Mouse (Mus musculus): Measurements from ENCODE around the gene Plekha5. TPM values are rescaled to one million over a fixed set of nuclear protein-coding genes. Genes with fewer than 3 reads are reported as not detected.

The Plekha5 gene
- polyA plus RNA-seq, 1 experiment from 2014 or later = 35.5 TPM

DNA sequence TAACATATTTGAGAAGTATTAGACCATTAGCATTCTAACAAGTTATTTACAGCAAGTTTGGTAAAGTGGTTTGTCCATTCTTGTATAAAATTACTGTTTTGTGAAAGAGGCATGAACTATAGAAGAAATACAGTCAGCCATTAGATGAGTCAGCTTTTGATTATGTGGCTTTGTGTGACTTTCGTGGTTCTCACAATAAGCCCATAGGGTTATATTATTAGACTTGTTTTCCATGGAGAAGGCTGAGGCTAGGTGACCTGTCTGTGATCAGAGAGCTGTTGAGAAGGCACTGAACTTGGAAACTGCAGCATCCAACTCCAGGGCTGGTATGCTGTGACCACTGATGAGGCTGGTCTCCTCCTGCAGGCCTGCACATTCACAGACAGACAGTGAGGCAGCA is 88.2 kb downstream of the Plekha5 start:
- no peak overlapping the region for H3K4me3 ChIP-seq (ENCODE audit: low read length)
- H3K27ac ChIP-seq (ENCODE audit: low read length) = no peak overlapping the region
- 82% methylated on average over 1 of the region's 1 CpGs for WGBS
- no peak for ATAC-seq (ENCODE audit: low read depth)
- H3K27me3 ChIP-seq (ENCODE audit: control insufficient read depth, insufficient read depth, low read depth, low read length) = no peaks in the 10 kb centered on the region
- H3K4me2 ChIP-seq (ENCODE audit: low read depth, low read length) = no peak overlapping the region
- no peak overlapping the region for H3K9ac ChIP-seq (ENCODE audit: low read length)
- peaks cover 16% of the 10 kb centered on the region for H3K4me1 ChIP-seq (replicated peaks; ENCODE audit: control insufficient read depth, insufficient read depth, low read length)
- no peaks in the 10 kb centered on the region for H3K36me3 ChIP-seq (ENCODE audit: control insufficient read depth, insufficient read depth, low read length)
- H3K9me3 ChIP-seq (ENCODE audit: control insufficient read depth, low read length) = no peaks in the 10 kb centered on the region

- no peak for ATAC-seq (ENCODE audit: low read depth)
- 57% methylated on average over 8 of the region's 8 CpGs for WGBS
- no peak overlapping the region for H3K4me3 ChIP-seq (ENCODE audit: low read length)
- no peak overlapping the region for H3K27ac ChIP-seq (ENCODE audit: low read length)
- H3K4me1 ChIP-seq (replicated peaks; ENCODE audit: control insufficient read depth, insufficient read depth, low read length) = peaks cover 16% of the 10 kb centered on the region
- H3K4me2 ChIP-seq (ENCODE audit: low read depth, low read length) = no peak overlapping the region
- no peaks in the 10 kb centered on the region for H3K36me3 ChIP-seq (ENCODE audit: control insufficient read depth, insufficient read depth, low read length)
- no peaks in the 10 kb centered on the region for H3K27me3 ChIP-seq (ENCODE audit: control insufficient read depth, insufficient read depth, low read depth, low read length)
- H3K9ac ChIP-seq (ENCODE audit: low read length) = no peak overlapping the region
- H3K9me3 ChIP-seq (ENCODE audit: control insufficient read depth, low read length) = no peaks in the 10 kb centered on the region
These were observed 88.6 kb downstream of the Plekha5 start for GRCm38 (mm10) chr6:140512427-140512826.

DNA sequence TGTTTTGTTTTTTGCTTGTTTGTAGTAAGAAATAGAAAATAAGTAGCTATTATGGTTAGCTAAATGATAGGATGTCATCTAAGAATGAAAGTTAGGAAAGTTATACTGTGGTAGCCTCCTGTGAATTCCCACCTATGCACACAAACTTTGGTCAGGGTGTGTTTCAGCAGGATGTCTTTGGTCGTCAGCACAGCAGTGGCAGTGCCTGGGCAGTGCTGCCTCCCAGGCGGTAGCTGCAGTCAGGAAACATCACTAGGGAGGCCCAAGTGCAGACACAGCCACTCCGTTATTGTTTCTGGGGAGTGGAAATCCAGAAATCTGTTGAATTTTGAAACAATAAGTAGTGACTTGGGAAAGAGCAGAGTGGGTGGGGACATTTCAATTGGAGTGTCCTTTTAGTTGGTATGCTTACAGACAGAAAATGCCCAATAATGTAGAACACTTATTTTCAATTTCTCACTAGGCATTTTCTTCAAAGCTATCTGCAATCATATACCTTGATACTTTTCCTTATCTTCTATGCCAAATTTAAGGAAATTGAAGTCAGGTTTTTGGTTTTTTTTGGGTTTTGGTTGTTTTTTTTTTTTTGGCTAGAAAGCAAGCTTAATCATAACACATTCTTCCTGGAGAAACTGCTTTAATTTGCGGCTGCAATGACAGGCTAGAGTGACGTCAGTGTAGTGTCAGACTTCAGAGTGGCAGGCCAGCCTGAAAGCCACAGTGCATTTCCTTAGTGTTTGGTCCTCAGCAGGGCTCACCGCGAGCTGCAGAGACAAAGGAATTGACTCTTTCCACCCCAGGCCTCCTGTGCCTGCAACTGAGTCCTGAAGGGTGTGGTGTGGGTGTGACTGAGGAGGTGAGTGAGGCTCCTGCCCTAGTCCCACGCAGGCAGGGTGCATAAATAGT is 90.6 kb downstream of the Plekha5 start:
- Histone ChIP-seq H3K9me3 (ENCODE audit: control insufficient read depth, low read length) (no peaks in the 10 kb centered on the region), H3K27ac (ENCODE audit: low read length) (peak overlapping the region; percentile 61), H3K4me1 (replicated peaks; ENCODE audit: control insufficient read depth, insufficient read depth, low read length) (peaks cover 14% of the 10 kb centered on the region), H3K4me2 (ENCODE audit: low read depth, low read length) (no peak overlapping the region), H3K4me3 (ENCODE audit: low read length) (no peak overlapping the region), H3K27me3 (ENCODE audit: control insufficient read depth, insufficient read depth, low read depth, low read length) (no peaks in the 10 kb centered on the region), H3K36me3 (ENCODE audit: control insufficient read depth, insufficient read depth, low read length) (no peaks in the 10 kb centered on the region), H3K9ac (ENCODE audit: low read length) (peak overlapping the region; percentile 49; the same call in 1 of the 2 replicates)
- peak; percentile 42; the same call in 1 of the 2 replicates for ATAC-seq (ENCODE audit: low read depth)
- WGBS = 16% methylated on average over 8 of the region's 8 CpGs

DNA sequence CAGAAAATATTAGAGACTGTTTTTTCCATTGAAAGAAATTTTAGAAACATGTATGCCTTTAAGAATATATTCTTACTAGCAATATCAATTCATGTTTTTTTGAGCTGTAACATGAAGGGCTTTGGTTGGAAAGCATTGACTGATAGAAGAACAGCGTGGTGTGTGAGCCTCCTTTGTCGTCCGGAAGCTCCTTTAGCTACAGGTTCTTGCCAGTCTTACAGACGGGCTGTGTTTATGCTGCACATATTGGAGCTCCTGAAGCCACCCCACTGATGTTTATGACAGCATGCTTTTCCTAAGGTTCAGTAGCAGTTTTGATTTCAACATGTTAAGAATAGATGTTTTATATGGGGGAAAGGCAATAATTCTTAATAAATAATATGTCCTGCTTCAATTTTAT is 91.7 kb downstream of the Plekha5 start:
- ATAC-seq (ENCODE audit: low read depth) = no peak
- Histone ChIP-seq H3K4me3 (ENCODE audit: low read length) (no peak overlapping the region), H3K27me3 (ENCODE audit: control insufficient read depth, insufficient read depth, low read depth, low read length) (no peaks in the 10 kb centered on the region), H3K36me3 (ENCODE audit: control insufficient read depth, insufficient read depth, low read length) (no peaks in the 10 kb centered on the region), H3K4me1 (replicated peaks; ENCODE audit: control insufficient read depth, insufficient read depth, low read length) (peaks cover 19% of the 10 kb centered on the region), H3K9ac (ENCODE audit: low read length) (no peak overlapping the region), H3K27ac (ENCODE audit: low read length) (no peak overlapping the region), H3K9me3 (ENCODE audit: control insufficient read depth, low read length) (no peaks in the 10 kb centered on the region), H3K4me2 (ENCODE audit: low read depth, low read length) (no peak overlapping the region)
- 66% methylated on average over 4 of the region's 4 CpGs for WGBS

DNA sequence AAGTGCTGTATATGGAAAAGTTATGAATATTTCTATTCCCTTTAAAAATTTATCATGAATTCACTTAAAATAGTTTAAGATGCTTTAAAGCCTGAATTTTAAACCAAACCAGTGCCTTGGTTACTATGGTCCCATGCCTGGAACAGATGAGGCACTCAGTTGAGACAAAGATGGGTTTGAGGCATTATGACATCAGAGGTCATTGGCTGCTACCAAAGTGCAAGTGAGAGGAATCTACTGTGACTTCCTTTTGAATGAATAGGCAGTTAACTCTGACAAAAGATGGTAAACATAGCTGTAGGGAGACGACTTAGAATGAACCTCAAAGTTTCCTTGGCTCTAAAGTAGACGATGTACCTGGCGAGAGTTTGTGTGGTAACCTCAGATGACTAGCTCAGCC is 92.3 kb downstream of the Plekha5 start:
- Histone ChIP-seq H3K27ac (ENCODE audit: low read length) (no peak overlapping the region), H3K4me1 (replicated peaks; ENCODE audit: control insufficient read depth, insufficient read depth, low read length) (peaks cover 19% of the 10 kb centered on the region), H3K36me3 (ENCODE audit: control insufficient read depth, insufficient read depth, low read length) (no peaks in the 10 kb centered on the region), H3K9ac (ENCODE audit: low read length) (no peak overlapping the region), H3K4me2 (ENCODE audit: low read depth, low read length) (no peak overlapping the region), H3K9me3 (ENCODE audit: control insufficient read depth, low read length) (no peaks in the 10 kb centered on the region), H3K27me3 (ENCODE audit: control insufficient read depth, insufficient read depth, low read depth, low read length) (no peaks in the 10 kb centered on the region), H3K4me3 (ENCODE audit: low read length) (no peak overlapping the region)
- 51% methylated on average over 3 of the region's 3 CpGs for WGBS
- ATAC-seq (ENCODE audit: low read depth) = no peak

- H3K4me3 ChIP-seq (ENCODE audit: low read length) = no peak overlapping the region
- H3K27ac ChIP-seq (ENCODE audit: low read length) = no peak overlapping the region
- no peak overlapping the region for H3K4me2 ChIP-seq (ENCODE audit: low read depth, low read length)
- H3K27me3 ChIP-seq (ENCODE audit: control insufficient read depth, insufficient read depth, low read depth, low read length) = no peaks in the 10 kb centered on the region
- H3K36me3 ChIP-seq (ENCODE audit: control insufficient read depth, insufficient read depth, low read length) = no peaks in the 10 kb centered on the region
- WGBS = 76% methylated on average over 1 of the region's 1 CpGs
- no peak overlapping the region for H3K9ac ChIP-seq (ENCODE audit: low read length)
- H3K9me3 ChIP-seq (ENCODE audit: control insufficient read depth, low read length) = no peaks in the 10 kb centered on the region
- peaks cover 22% of the 10 kb centered on the region for H3K4me1 ChIP-seq (replicated peaks; ENCODE audit: control insufficient read depth, insufficient read depth, low read length)
- no peak for ATAC-seq (ENCODE audit: low read depth)
These were observed 93.3 kb downstream of the Plekha5 start for GRCm38 (mm10) chr6:140517188-140517587.

- ATAC-seq (ENCODE audit: low read depth) = no peak
- WGBS = 50% methylated on average over 13 of the region's 13 CpGs
- peaks cover 22% of the 10 kb centered on the region for H3K4me1 ChIP-seq (replicated peaks; ENCODE audit: control insufficient read depth, insufficient read depth, low read length)
- H3K27ac ChIP-seq (ENCODE audit: low read length) = peak overlapping the region; percentile 52; the same call in 1 of the 2 replicates
- no peak overlapping the region for H3K4me2 ChIP-seq (ENCODE audit: low read depth, low read length)
- no peaks in the 10 kb centered on the region for H3K27me3 ChIP-seq (ENCODE audit: control insufficient read depth, insufficient read depth, low read depth, low read length)
- H3K9me3 ChIP-seq (ENCODE audit: control insufficient read depth, low read length) = no peaks in the 10 kb centered on the region
- no peak overlapping the region for H3K9ac ChIP-seq (ENCODE audit: low read length)
- no peak overlapping the region for H3K4me3 ChIP-seq (ENCODE audit: low read length)
- H3K36me3 ChIP-seq (ENCODE audit: control insufficient read depth, insufficient read depth, low read length) = no peaks in the 10 kb centered on the region
These were observed 95.2 kb downstream of the Plekha5 start for GRCm38 (mm10) chr6:140519019-140519418.

DNA sequence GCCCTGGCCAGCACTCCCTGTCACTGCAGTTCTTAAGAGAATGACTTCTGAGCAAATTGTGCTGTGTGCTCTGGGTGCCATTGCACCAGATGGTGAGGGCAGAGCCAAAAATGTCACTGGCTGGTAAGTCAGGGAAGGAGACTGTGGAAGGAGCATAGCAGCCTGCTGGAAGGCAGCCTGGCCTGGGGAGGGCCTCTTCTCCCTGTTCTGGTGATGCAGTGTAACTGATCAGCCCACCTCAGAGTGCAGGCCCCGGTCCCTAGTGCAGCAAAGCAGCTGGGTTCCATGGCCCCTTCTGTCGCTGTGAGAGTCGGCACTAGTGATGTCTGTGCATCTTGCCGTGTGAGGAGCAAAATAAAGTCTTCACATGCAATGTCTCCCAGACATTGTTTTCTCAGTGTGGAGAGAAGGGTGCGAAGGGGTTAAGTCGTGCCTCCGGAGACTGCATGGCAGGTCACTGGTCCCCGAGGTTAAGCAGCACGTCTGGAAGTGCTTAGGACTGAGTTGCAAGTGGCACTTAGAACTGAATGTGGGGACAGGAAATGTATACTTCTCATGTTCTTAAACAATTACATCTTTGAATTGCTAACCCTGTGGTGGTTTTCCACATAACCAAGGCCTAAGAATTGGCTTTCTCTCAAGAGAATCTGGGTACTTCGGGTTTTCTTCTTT is 95.8 kb downstream of the Plekha5 start:
- no peak overlapping the region for H3K4me2 ChIP-seq (ENCODE audit: low read depth, low read length)
- peaks cover 17% of the 10 kb centered on the region for H3K4me1 ChIP-seq (replicated peaks; ENCODE audit: control insufficient read depth, insufficient read depth, low read length)
- peak overlapping the region; percentile 52 for H3K27ac ChIP-seq (ENCODE audit: low read length)
- peak; percentile 70 for ATAC-seq (ENCODE audit: low read depth)
- no peaks in the 10 kb centered on the region for H3K36me3 ChIP-seq (ENCODE audit: control insufficient read depth, insufficient read depth, low read length)
- H3K9me3 ChIP-seq (ENCODE audit: control insufficient read depth, low read length) = no peaks in the 10 kb centered on the region
- H3K27me3 ChIP-seq (ENCODE audit: control insufficient read depth, insufficient read depth, low read depth, low read length) = no peaks in the 10 kb centered on the region
- WGBS = 36% methylated on average over 10 of the region's 10 CpGs
- no peak overlapping the region for H3K4me3 ChIP-seq (ENCODE audit: low read length)
- no peak overlapping the region; the same call in 1 of the 2 replicates for H3K9ac ChIP-seq (ENCODE audit: low read length)

- no peaks in the 10 kb centered on the region for H3K27me3 ChIP-seq (ENCODE audit: control insufficient read depth, insufficient read depth, low read depth, low read length)
- WGBS = 70% methylated on average over 6 of the region's 6 CpGs
- no peaks in the 10 kb centered on the region for H3K9me3 ChIP-seq (ENCODE audit: control insufficient read depth, low read length)
- H3K4me2 ChIP-seq (ENCODE audit: low read depth, low read length) = no peak overlapping the region
- no peak for ATAC-seq (ENCODE audit: low read depth)
- H3K36me3 ChIP-seq (ENCODE audit: control insufficient read depth, insufficient read depth, low read length) = no peaks in the 10 kb centered on the region
- no peak overlapping the region for H3K27ac ChIP-seq (ENCODE audit: low read length)
- H3K4me1 ChIP-seq (replicated peaks; ENCODE audit: control insufficient read depth, insufficient read depth, low read length) = peaks cover 14% of the 10 kb centered on the region
- no peak overlapping the region for H3K9ac ChIP-seq (ENCODE audit: low read length)
- no peak overlapping the region for H3K4me3 ChIP-seq (ENCODE audit: low read length)
These were observed 97.1 kb downstream of the Plekha5 start for GRCm38 (mm10) chr6:140520961-140521360.
